Mouse (Mus musculus) olfactory bulb, adult 2 months (tissue): Measurements from ENCODE around the gene Slc39a2.

Experiments used
- CTCF ChIP-seq: fragments of 200-500 bp; IDR thresholded peaks from 2 replicates; pipeline ENCODE4 v1.5.1; 2012; ENCODE audit warnings: low read depth, mild to moderate bottlenecking, low read length, moderate library complexity; ENCODE audit not compliant: insufficient read depth
- POLR2A ChIP-seq: fragments of 200-500 bp; IDR thresholded peaks from 2 replicates; pipeline ENCODE4 v1.6.1; 2012; ENCODE audit warnings: mild to moderate bottlenecking, low read depth, low read length, moderate library complexity; ENCODE audit not compliant: insufficient read depth

DNA sequence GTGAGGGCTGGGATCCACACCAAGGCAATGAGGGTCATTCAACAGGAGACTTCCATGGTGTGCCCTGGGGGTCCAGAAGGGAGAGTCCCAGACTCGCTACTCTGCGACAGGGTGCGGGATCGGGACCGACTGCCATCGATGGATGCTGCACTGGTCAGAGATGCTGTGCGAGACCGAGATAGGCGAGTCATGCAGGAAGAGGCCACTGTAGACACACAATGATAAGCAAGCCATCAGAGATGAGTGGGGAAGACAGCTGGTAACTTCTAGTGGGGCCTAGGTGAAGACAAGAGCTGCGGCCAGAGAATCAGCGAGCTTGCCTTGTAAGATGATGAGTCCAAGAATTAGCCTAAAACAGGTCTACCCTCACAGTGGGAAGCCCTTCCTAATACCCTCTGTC lies 13.4 kb downstream of the Slc39a2 start:
- TF ChIP-seq POLR2A: no peak
- no peak for TF ChIP-seq CTCF
